Mouse (Mus musculus) stomach, postnatal 0 days (tissue): Measurements from ENCODE around the gene Camkv. TPM values are rescaled to one million over a fixed set of nuclear protein-coding genes. Genes with fewer than 3 reads are reported as not detected.

Experiments used
- ATAC-seq: fragments of 200-750 bp; cut with Nextera tagmentation; 2 replicates; pipeline ENCODE4 v1.8.0; 2017; ENCODE audit not compliant: low FRiP score, low TSS enrichment
- DNase-seq: peaks from one replicate; pipeline ENCODE4 v3.0.0-alpha.2; 2016; ENCODE audit warnings: low spot score
- H3K27ac ChIP-seq: fragments of 300-500 bp; sonication (generic); replicated peaks from 2 replicates; pipeline ENCODE4 v1.5.1; 2014; ENCODE audit warnings: mild to moderate bottlenecking, control low read depth
- H3K27me3 ChIP-seq: fragments of 300-500 bp; sonication (generic); 2 replicates; pipeline ENCODE4 v1.6.1; 2014; ENCODE audit warnings: low read length; ENCODE audit not compliant: control insufficient read depth, insufficient read depth
- H3K36me3 ChIP-seq: fragments of 300-500 bp; sonication (generic); 2 replicates; pipeline ENCODE4 v1.6.1; 2014; ENCODE audit warnings: low read length, mixed read lengths; ENCODE audit not compliant: control insufficient read depth, insufficient read depth
- H3K4me1 ChIP-seq: fragments of 300-500 bp; sonication (generic); replicated peaks from 2 replicates; pipeline ENCODE4 v1.6.1; 2014; ENCODE audit warnings: antibody characterized with exemption; ENCODE audit not compliant: control insufficient read depth, insufficient read depth
- H3K4me2 ChIP-seq: fragments of 300-500 bp; sonication (generic); replicated peaks from 2 replicates; pipeline ENCODE4 v1.6.1; 2014; ENCODE audit warnings: low read depth, mild to moderate bottlenecking, control low read depth, moderate library complexity
- H3K4me3 ChIP-seq: fragments of 300-500 bp; sonication (generic); 2 replicates; pipeline ENCODE4 v1.5.1; 2014; ENCODE audit warnings: low read depth, low read length, control low read depth
- H3K9ac ChIP-seq: fragments of 300-500 bp; sonication (generic); 2 replicates; pipeline ENCODE4 v1.6.1; 2014; ENCODE audit warnings: mild to moderate bottlenecking, low read length, control low read depth, mixed read lengths
- H3K9me3 ChIP-seq: fragments of 300-500 bp; sonication (generic); 2 replicates; pipeline ENCODE4 v1.6.1; 2016; ENCODE audit warnings: low read length; ENCODE audit not compliant: control insufficient read depth
- CTCF ChIP-seq: IDR thresholded peaks from 2 replicates; pipeline ENCODE4 v1.5.1; 2016; ENCODE audit warnings: antibody characterized with exemption, low read depth, mild to moderate bottlenecking, moderate library complexity
- EP300 ChIP-seq: optimal IDR thresholded peaks from 2 replicates; pipeline ENCODE3; 2016; ENCODE audit warnings: antibody characterized with exemption
- WGBS: fragments of 180-500 bp; shearing (Covaris S2); extraction: QIAGEN DNeasy Blood & Tissue Kit; methylation state at CpG from one replicate; pipeline ENCODE4 v1.1.7; 2014; 5-methylcytosine and 5-hydroxymethylcytosine counted together
- polyA plus RNA-seq: library from polyadenylated mRNA; unstranded; fragments of >200 nt; fragmentation: Nextera tagmentation; extraction: Ambion mirVana; gene quantifications from 2 replicates; pipeline ENCODE4 v1.2.1, GENCODE M21; 2015

Camkv gene
- 0.62 and 0.94 TPM in 2 replicates for polyA plus RNA-seq

- H3K27ac ChIP-seq: no peak within 1 kb of the TSS
- no peaks in the 10 kb centered on the region for H3K27me3 ChIP-seq
- 17% methylated on average over 3 of the region's 3 CpGs for WGBS
- H3K9me3 ChIP-seq: no peaks in the 10 kb centered on the region
- no peaks in the 10 kb centered on the region for H3K36me3 ChIP-seq
- TF ChIP-seq EP300: no peak
- no peak for TF ChIP-seq CTCF
- H3K4me1 ChIP-seq: peaks cover 4% of the 10 kb centered on the region; the same call in 1 of the 2 replicates
- ATAC-seq (no peak), DNase-seq (no peak)
- peak within 1 kb of the TSS; percentile 41 for H3K4me3 ChIP-seq
- H3K4me2 ChIP-seq: peak within 1 kb of the TSS; percentile 83
- peak within 1 kb of the TSS; percentile 59 for H3K9ac ChIP-seq
Observed at GRCm38 (mm10) chr9:107935374-107935773, at the start of gene Camkv. Gene Camkv, plus strand, starts transcription at chr9:107935674.

GRCm38 (mm10) chr9:107887804-107888266 lies 47.6 kb upstream of the Camkv start, which contains the start of gene Mon1a:
Gene Mon1a, plus strand, starts transcription at chr9:107888151.
- Histone ChIP-seq H3K36me3 (no peaks in the 10 kb centered on the region), H3K4me1 (peaks cover 4% of the 10 kb centered on the region; the same call in 1 of the 2 replicates), H3K27me3 (no peaks in the 10 kb centered on the region), H3K9ac (peak within 1 kb of the TSS; percentile 76), H3K4me2 (peak within 1 kb of the TSS; percentile 78), H3K27ac (peak within 1 kb of the TSS; percentile 87), H3K4me3 (peak within 1 kb of the TSS; percentile 75), H3K9me3 (no peaks in the 10 kb centered on the region)
- DNase-seq (peak; percentile 91), ATAC-seq (peak; percentile 95)
- TF ChIP-seq CTCF (no peak), EP300 (no peak)
- under 1% methylated on average over 28 of the region's 28 CpGs for WGBS

- no peaks in the 10 kb centered on the region for H3K27me3 ChIP-seq
- ATAC-seq (peak; percentile 63), DNase-seq (peak; percentile 67)
- peak overlapping the region; percentile 87 for H3K27ac ChIP-seq
- H3K9ac ChIP-seq: peak overlapping the region; percentile 76
- H3K4me3 ChIP-seq: peak overlapping the region; percentile 75
- no peak for TF ChIP-seq EP300
- TF ChIP-seq CTCF: peak; percentile 16; the same call in 1 of the 2 replicates
- no peaks in the 10 kb centered on the region for H3K36me3 ChIP-seq
- H3K4me2 ChIP-seq: peak overlapping the region; percentile 78
- no peaks in the 10 kb centered on the region for H3K9me3 ChIP-seq
- under 1% methylated on average over 18 of the region's 18 CpGs for WGBS
- H3K4me1 ChIP-seq: peaks cover 4% of the 10 kb centered on the region; the same call in 1 of the 2 replicates
Observed at GRCm38 (mm10) chr9:107888267-107888850, 47.1 kb upstream of the Camkv start.

- H3K9ac ChIP-seq: no peak overlapping the region
- H3K36me3 ChIP-seq: no peaks in the 10 kb centered on the region
- DNase-seq (peak; percentile 38), ATAC-seq (peak; percentile 61)
- no peaks in the 10 kb centered on the region for H3K27me3 ChIP-seq
- H3K9me3 ChIP-seq: no peaks in the 10 kb centered on the region
- peak overlapping the region; percentile 84 for H3K27ac ChIP-seq
- H3K4me1 ChIP-seq: peaks cover 4% of the 10 kb centered on the region; the same call in 1 of the 2 replicates
- no peak for TF ChIP-seq CTCF
- no peak for TF ChIP-seq EP300
- 60% methylated on average over 6 of the region's 6 CpGs for WGBS
- peak overlapping the region; percentile 14; the same call in 1 of the 2 replicates for H3K4me2 ChIP-seq
- no peak overlapping the region for H3K4me3 ChIP-seq
Observed at GRCm38 (mm10) chr9:107890260-107890659, 45.2 kb upstream of the Camkv start.

GRCm38 (mm10) chr9:107891023-107891422 lies 44.5 kb upstream of the Camkv start:
- ATAC-seq (no peak), DNase-seq (peak; percentile 52)
- Histone ChIP-seq H3K4me3 (no peak overlapping the region), H3K36me3 (no peaks in the 10 kb centered on the region), H3K4me1 (peaks cover 4% of the 10 kb centered on the region; the same call in 1 of the 2 replicates), H3K4me2 (no peak overlapping the region), H3K27me3 (no peaks in the 10 kb centered on the region), H3K27ac (no peak overlapping the region; the same call in 1 of the 2 replicates), H3K9ac (no peak overlapping the region), H3K9me3 (no peaks in the 10 kb centered on the region)
- 100% methylated on average over 1 of the region's 1 CpGs for WGBS
- TF ChIP-seq EP300 (no peak), CTCF (peak; percentile 67)

GRCm38 (mm10) chr9:107898563-107898962 lies 36.9 kb upstream of the Camkv start:
- H3K4me1 ChIP-seq: no peaks in the 10 kb centered on the region
- H3K9ac ChIP-seq: no peak overlapping the region
- TF ChIP-seq CTCF (no peak), EP300 (no peak)
- no peaks in the 10 kb centered on the region for H3K27me3 ChIP-seq
- H3K4me2 ChIP-seq: no peak overlapping the region
- DNase-seq (no peak), ATAC-seq (no peak)
- H3K4me3 ChIP-seq: no peak overlapping the region
- no peak overlapping the region for H3K27ac ChIP-seq
- H3K9me3 ChIP-seq: no peaks in the 10 kb centered on the region
- peaks cover 6% of the 10 kb centered on the region; the same call in 1 of the 2 replicates for H3K36me3 ChIP-seq
- 88% methylated on average over 10 of the region's 10 CpGs for WGBS
